In genomic region chr6:91048019-91048418, GRCm38 (mm10) we compare ENCODE assay signal across 21 mouse cellular contexts. TPM values are rescaled to one million over a fixed set of nuclear protein-coding genes. Genes with fewer than 3 reads are reported as not detected.
DNase-seq lines count a peak whose midpoint lies in the region; ATAC-seq lines count a peak whose summit lies in the region.
"Had no signal": no experiment of that assay in that cellular context is flagged by ENCODE, and none has a peak within 500 bp of the region (broad histone marks: within the 10 kb centered on the region; RNA-seq: fewer than 3 reads in every experiment).

No protein-coding gene starts in this region.

- no peaks in the 10 kb centered on the region for H3K4me1 ChIP-seq in forebrain, embryonic 15.5 days
- H3K4me1 ChIP-seq in forebrain, embryonic 11.5 days (replicated peaks; ENCODE audit: control insufficient read depth, insufficient read depth, low read length) = no peaks in the 10 kb centered on the region
- H3K4me1 ChIP-seq in midbrain, embryonic 16.5 days (ENCODE audit: control insufficient read depth, insufficient read depth, low read length) = no peaks in the 10 kb centered on the region
- no peaks in the 10 kb centered on the region for H3K4me1 ChIP-seq in midbrain, embryonic 15.5 days
- 0 out of 2 replicates have a peak, but pooled peaks cover 3% of the 10 kb centered on the region for H3K4me1 ChIP-seq in forebrain, embryonic 16.5 days (replicated peaks; ENCODE audit: control insufficient read depth, insufficient read depth, low read length)

- no peak overlapping the region for H3K4me2 ChIP-seq in forebrain, embryonic 15.5 days (replicated peaks)
- H3K4me2 ChIP-seq in forebrain, embryonic 11.5 days (ENCODE audit: low read depth, low read length, severe bottlenecking) = no peak overlapping the region
- no peak overlapping the region for H3K4me2 ChIP-seq in midbrain, embryonic 16.5 days (ENCODE audit: low read length)
- H3K4me2 ChIP-seq in midbrain, embryonic 15.5 days = no peak overlapping the region
- H3K4me2 ChIP-seq in forebrain, embryonic 16.5 days (ENCODE audit: low read length) = no peak overlapping the region
- H3K4me2 ChIP-seq: embryonic facial prominence, embryonic 13.5 days; heart, embryonic 11.5 days; heart, embryonic 15.5 days; hindbrain, embryonic 14.5 days had no signal

- H3K36me3 ChIP-seq in forebrain, embryonic 15.5 days = peaks cover 22% of the 10 kb centered on the region; the same call in 1 of the 2 replicates
- no peaks in the 10 kb centered on the region for H3K36me3 ChIP-seq in forebrain, embryonic 11.5 days (ENCODE audit: control insufficient read depth, insufficient read depth, low read length)
- H3K36me3 ChIP-seq in midbrain, embryonic 16.5 days (ENCODE audit: control insufficient read depth, insufficient read depth, low read length) = peaks cover 21% of the 10 kb centered on the region
- peaks cover 30% of the 10 kb centered on the region; the same call in 1 of the 2 replicates for H3K36me3 ChIP-seq in midbrain, embryonic 15.5 days (replicated peaks)
- H3K36me3 ChIP-seq in forebrain, embryonic 16.5 days (ENCODE audit: control insufficient read depth, insufficient read depth) = peaks cover 16% of the 10 kb centered on the region
- H3K36me3 ChIP-seq: embryonic facial prominence, embryonic 13.5 days had no signal

- WGBS in forebrain, embryonic 15.5 days = 84% methylated on average over 7 of the region's 7 CpGs
- WGBS in forebrain, embryonic 11.5 days = 86% methylated on average over 7 of the region's 7 CpGs
- 70% methylated on average over 7 of the region's 7 CpGs for WGBS in midbrain, embryonic 16.5 days
- 77% methylated on average over 7 of the region's 7 CpGs for WGBS in midbrain, embryonic 15.5 days
- WGBS in forebrain, embryonic 16.5 days = 77% methylated on average over 7 of the region's 7 CpGs

- no peak for ATAC-seq in forebrain, embryonic 15.5 days (replicated peaks)
- no peak for ATAC-seq in forebrain, embryonic 11.5 days (replicated peaks; ENCODE audit: low FRiP score)
- no peak for ATAC-seq in midbrain, embryonic 16.5 days
- no peak for ATAC-seq in midbrain, embryonic 15.5 days (replicated peaks)
- ATAC-seq in forebrain, embryonic 16.5 days = no peak
- ATAC-seq: intestine, embryonic 16.5 days had no signal

- no peak for DNase-seq in forebrain, embryonic 11.5 days (ENCODE audit: low spot score)
- peak; percentile 10 for DNase-seq in R1 (ENCODE audit: low read depth, low spot score)
- DNase-seq in adrenal gland, postnatal 36 days = no peak
- DNase-seq in urinary bladder, postnatal 36 days (ENCODE audit: low spot score in 2 of 2) = no peak
- DNase-seq: adrenal gland, postnatal 10 days; cerebellum, adult 2 months; cerebellum, postnatal 10 days; gastrocnemius, postnatal 10 days; heart, adult 2 months; heart, postnatal 14 days; kidney, adult 2 months had no signal

- H3K4me3 ChIP-seq in forebrain, embryonic 15.5 days = no peak overlapping the region
- no peak overlapping the region for H3K4me3 ChIP-seq in forebrain, embryonic 11.5 days (ENCODE audit: low read depth, low read length)
- no peak overlapping the region for H3K4me3 ChIP-seq in midbrain, embryonic 16.5 days (ENCODE audit: low read depth, low read length)
- no peak overlapping the region for H3K4me3 ChIP-seq in midbrain, embryonic 15.5 days
- H3K4me3 ChIP-seq in forebrain, embryonic 16.5 days (replicated peaks; ENCODE audit: low read length) = no peak overlapping the region
- H3K4me3 ChIP-seq: embryonic facial prominence, embryonic 13.5 days; heart, adult 2 months; heart, embryonic 15.5 days had no signal

- no peaks in the 10 kb centered on the region for H3K27me3 ChIP-seq in forebrain, embryonic 15.5 days
- no peaks in the 10 kb centered on the region for H3K27me3 ChIP-seq in forebrain, embryonic 11.5 days (ENCODE audit: control insufficient read depth, insufficient read depth, low read length)
- no peaks in the 10 kb centered on the region for H3K27me3 ChIP-seq in midbrain, embryonic 16.5 days (ENCODE audit: control insufficient read depth, insufficient read depth, low read depth, low read length)
- no peaks in the 10 kb centered on the region for H3K27me3 ChIP-seq in midbrain, embryonic 15.5 days (replicated peaks)
- H3K27me3 ChIP-seq in forebrain, embryonic 16.5 days (replicated peaks; ENCODE audit: control insufficient read depth, insufficient read depth, low read length) = no peaks in the 10 kb centered on the region
- H3K27me3 ChIP-seq: CH12.LX; embryonic facial prominence, embryonic 13.5 days; heart, embryonic 15.5 days had no signal

- no peak overlapping the region for H3K9ac ChIP-seq in forebrain, embryonic 15.5 days (replicated peaks)
- H3K9ac ChIP-seq in forebrain, embryonic 11.5 days (ENCODE audit: low read length) = no peak overlapping the region
- no peak overlapping the region for H3K9ac ChIP-seq in midbrain, embryonic 16.5 days (ENCODE audit: low read depth, low read length)
- no peak overlapping the region for H3K9ac ChIP-seq in midbrain, embryonic 15.5 days
- H3K9ac ChIP-seq in forebrain, embryonic 16.5 days (replicated peaks; ENCODE audit: low read depth, low read length) = no peak overlapping the region
- H3K9ac ChIP-seq: embryonic facial prominence, embryonic 13.5 days; heart, embryonic 15.5 days; hindbrain, embryonic 14.5 days had no signal

- no peaks in the 10 kb centered on the region for H3K9me3 ChIP-seq in forebrain, embryonic 15.5 days
- no peaks in the 10 kb centered on the region for H3K9me3 ChIP-seq in forebrain, embryonic 11.5 days (ENCODE audit: control insufficient read depth, low read length)
- H3K9me3 ChIP-seq in midbrain, embryonic 16.5 days (replicated peaks; ENCODE audit: control insufficient read depth, low read length, poor library complexity, severe bottlenecking) = no peaks in the 10 kb centered on the region
- no peaks in the 10 kb centered on the region for H3K9me3 ChIP-seq in midbrain, embryonic 15.5 days
- H3K9me3 ChIP-seq in forebrain, embryonic 16.5 days (ENCODE audit: control insufficient read depth, low read length) = no peaks in the 10 kb centered on the region
- H3K9me3 ChIP-seq: embryonic facial prominence, embryonic 13.5 days; heart, embryonic 15.5 days had no signal

- 0 out of 2 replicates have a peak overlapping the region, but pooled peaks have one; percentile 12 for H3K27ac ChIP-seq in forebrain, embryonic 15.5 days (replicated peaks)
- H3K27ac ChIP-seq in forebrain, embryonic 11.5 days (ENCODE audit: low read depth, low read length) = no peak overlapping the region
- H3K27ac ChIP-seq in midbrain, embryonic 16.5 days (ENCODE audit: low read length) = 0 out of 2 replicates have a peak overlapping the region, but pooled peaks have one; percentile 24
- no peak overlapping the region for H3K27ac ChIP-seq in midbrain, embryonic 15.5 days
- peak overlapping the region; percentile 17; the same call in 1 of the 2 replicates for H3K27ac ChIP-seq in forebrain, embryonic 16.5 days (ENCODE audit: low read length)
- H3K27ac ChIP-seq: embryonic facial prominence, embryonic 13.5 days; heart, adult 2 months; heart, embryonic 15.5 days; hindbrain, embryonic 14.5 days had no signal

RNA-seq across cellular contexts. Expression of gene Iqsec1, which starts 59.5 kb away (rescaled TPM):
- 15.0 and 16.3 TPM in 2 replicates for polyA plus RNA-seq in forebrain, embryonic 15.5 days (2015; fragmentation: Nextera tagmentation; extraction: Ambion mirVana)
- 15.0 and 17.4 TPM in 2 replicates for polyA plus RNA-seq in forebrain, embryonic 11.5 days (2014; fragmentation: Nextera tagmentation; extraction: Ambion mirVana)
- 24.6 and 25.6 TPM in 2 replicates for polyA plus RNA-seq in midbrain, embryonic 16.5 days (2015; fragmentation: Nextera tagmentation; extraction: Ambion mirVana)
- 23.3 and 25.9 TPM in 2 replicates for polyA plus RNA-seq in midbrain, embryonic 15.5 days (2015; fragmentation: Nextera tagmentation; extraction: Ambion mirVana)
- 13.2 and 15.1 TPM in 2 replicates for polyA plus RNA-seq in forebrain, embryonic 16.5 days (2015; fragmentation: Nextera tagmentation; extraction: Ambion mirVana)
- 100 to 1,000 TPM in 1 of 2 experiments, 10 to 100 TPM in 1; 96.2 to 114 TPM for total RNA-seq in adrenal gland, postnatal 36 days (2021)

Comparison
In these comparisons a context has a peak if more than half of its experiments do, and no peak if none do; other contexts are left out.
1. H3K27ac ChIP-seq: peak in forebrain, embryonic 15.5 days (single experiment), midbrain, embryonic 16.5 days (single experiment) and forebrain, embryonic 16.5 days (single experiment); none in forebrain, embryonic 11.5 days (single experiment) and midbrain, embryonic 15.5 days (single experiment).